Mouse (Mus musculus): ENCODE measurements at regions not wholly inside any gene's neighbourhood (a gene's known extent, or its start where the extent isn't known, plus 50 kb on each side); places are given as distances from the start of the nearest gene placed in this dataset.

GRCm38 (mm10) chr12:25313212-25313611, 216.3 kb upstream of the Id2 start:
- Histone ChIP-seq H3K27ac (replicated peaks; ENCODE audit: low read depth, low read length) (no peak overlapping the region), H3K4me2 (ENCODE audit: low read depth, low read length) (no peak overlapping the region), H3K4me1 (ENCODE audit: control insufficient read depth, insufficient read depth, low read length) (no peaks in the 10 kb centered on the region; the same call in 1 of the 2 replicates), H3K9ac (ENCODE audit: low read depth, low read length) (no peak overlapping the region), H3K9me3 (ENCODE audit: control insufficient read depth, low read length) (no peaks in the 10 kb centered on the region), H3K36me3 (ENCODE audit: control insufficient read depth, insufficient read depth, low read length) (no peaks in the 10 kb centered on the region), H3K27me3 (replicated peaks; ENCODE audit: control insufficient read depth, insufficient read depth, low read length) (no peaks in the 10 kb centered on the region), H3K4me3 (ENCODE audit: low read depth, low read length) (no peak overlapping the region)
- no peak for ATAC-seq (ENCODE audit: low read depth)
- DNase-seq (ENCODE audit: low spot score) = no peak

- Histone ChIP-seq H3K36me3 (ENCODE audit: control insufficient read depth, insufficient read depth, low read length) (no peaks in the 10 kb centered on the region), H3K27ac (replicated peaks; ENCODE audit: low read depth, low read length) (no peak overlapping the region), H3K4me3 (ENCODE audit: low read depth, low read length) (no peak overlapping the region), H3K27me3 (replicated peaks; ENCODE audit: control insufficient read depth, insufficient read depth, low read length) (no peaks in the 10 kb centered on the region), H3K4me2 (ENCODE audit: low read depth, low read length) (no peak overlapping the region), H3K9ac (ENCODE audit: low read depth, low read length) (no peak overlapping the region), H3K4me1 (ENCODE audit: control insufficient read depth, insufficient read depth, low read length) (no peaks in the 10 kb centered on the region; the same call in 1 of the 2 replicates), H3K9me3 (ENCODE audit: control insufficient read depth, low read length) (no peaks in the 10 kb centered on the region)
- peak; percentile 22 for DNase-seq (ENCODE audit: low spot score)
- no peak for ATAC-seq (ENCODE audit: low read depth)
- WGBS = 72% methylated on average over 2 of the region's 2 CpGs
Observed at GRCm38 (mm10) chr12:25312390-25312789, 215.4 kb upstream of the Id2 start.

GRCm38 (mm10) chr12:25311728-25312127, 214.8 kb upstream of the Id2 start:
- ATAC-seq (ENCODE audit: low read depth) (no peak), DNase-seq (ENCODE audit: low spot score) (no peak)
- no peaks in the 10 kb centered on the region for H3K9me3 ChIP-seq (ENCODE audit: control insufficient read depth, low read length)
- no peak overlapping the region for H3K27ac ChIP-seq (replicated peaks; ENCODE audit: low read depth, low read length)
- H3K4me3 ChIP-seq (ENCODE audit: low read depth, low read length) = no peak overlapping the region
- H3K4me1 ChIP-seq (ENCODE audit: control insufficient read depth, insufficient read depth, low read length) = no peaks in the 10 kb centered on the region; the same call in 1 of the 2 replicates
- no peak overlapping the region for H3K9ac ChIP-seq (ENCODE audit: low read depth, low read length)
- H3K36me3 ChIP-seq (ENCODE audit: control insufficient read depth, insufficient read depth, low read length) = no peaks in the 10 kb centered on the region
- H3K4me2 ChIP-seq (ENCODE audit: low read depth, low read length) = no peak overlapping the region
- 91% methylated on average over 7 of the region's 7 CpGs for WGBS
- no peaks in the 10 kb centered on the region for H3K27me3 ChIP-seq (replicated peaks; ENCODE audit: control insufficient read depth, insufficient read depth, low read length)

- H3K4me3 ChIP-seq (ENCODE audit: low read depth, low read length) = no peak overlapping the region
- H3K9me3 ChIP-seq (ENCODE audit: control insufficient read depth, low read length) = no peaks in the 10 kb centered on the region
- WGBS = 47% methylated on average over 6 of the region's 6 CpGs
- DNase-seq (ENCODE audit: low spot score) (peak; percentile 61), ATAC-seq (ENCODE audit: low read depth) (0 out of 2 replicates have a peak, but pooled peaks have one; percentile 26)
- H3K4me1 ChIP-seq (ENCODE audit: control insufficient read depth, insufficient read depth, low read length) = no peaks in the 10 kb centered on the region; the same call in 1 of the 2 replicates
- no peak overlapping the region for H3K9ac ChIP-seq (ENCODE audit: low read depth, low read length)
- H3K4me2 ChIP-seq (ENCODE audit: low read depth, low read length) = no peak overlapping the region
- no peak overlapping the region for H3K27ac ChIP-seq (replicated peaks; ENCODE audit: low read depth, low read length)
- H3K36me3 ChIP-seq (ENCODE audit: control insufficient read depth, insufficient read depth, low read length) = no peaks in the 10 kb centered on the region
- H3K27me3 ChIP-seq (replicated peaks; ENCODE audit: control insufficient read depth, insufficient read depth, low read length) = no peaks in the 10 kb centered on the region
Observed at GRCm38 (mm10) chr12:25310293-25310946, 213.5 kb upstream of the Id2 start.

GRCm38 (mm10) chr12:25309234-25309633, 212.3 kb upstream of the Id2 start:
- no peak overlapping the region for H3K9ac ChIP-seq (ENCODE audit: low read depth, low read length)
- H3K4me1 ChIP-seq (ENCODE audit: control insufficient read depth, insufficient read depth, low read length) = no peaks in the 10 kb centered on the region; the same call in 1 of the 2 replicates
- 96% methylated on average over 6 of the region's 6 CpGs for WGBS
- ATAC-seq (ENCODE audit: low read depth) (no peak), DNase-seq (ENCODE audit: low spot score) (no peak)
- H3K4me2 ChIP-seq (ENCODE audit: low read depth, low read length) = no peak overlapping the region
- H3K27me3 ChIP-seq (replicated peaks; ENCODE audit: control insufficient read depth, insufficient read depth, low read length) = no peaks in the 10 kb centered on the region
- no peak overlapping the region for H3K4me3 ChIP-seq (ENCODE audit: low read depth, low read length)
- no peaks in the 10 kb centered on the region for H3K9me3 ChIP-seq (ENCODE audit: control insufficient read depth, low read length)
- H3K27ac ChIP-seq (replicated peaks; ENCODE audit: low read depth, low read length) = no peak overlapping the region
- H3K36me3 ChIP-seq (ENCODE audit: control insufficient read depth, insufficient read depth, low read length) = no peaks in the 10 kb centered on the region

GRCm38 (mm10) chr12:25305764-25306653, 209.1 kb upstream of the Id2 start:
- H3K4me2 ChIP-seq (ENCODE audit: low read depth, low read length) = no peak overlapping the region
- H3K9me3 ChIP-seq (ENCODE audit: control insufficient read depth, low read length) = no peaks in the 10 kb centered on the region
- H3K27me3 ChIP-seq (replicated peaks; ENCODE audit: control insufficient read depth, insufficient read depth, low read length) = no peaks in the 10 kb centered on the region
- WGBS = 85% methylated on average over 12 of the region's 12 CpGs
- no peak overlapping the region for H3K9ac ChIP-seq (ENCODE audit: low read depth, low read length)
- no peak overlapping the region for H3K4me3 ChIP-seq (ENCODE audit: low read depth, low read length)
- DNase-seq (ENCODE audit: low spot score) (no peak), ATAC-seq (ENCODE audit: low read depth) (no peak)
- H3K36me3 ChIP-seq (ENCODE audit: control insufficient read depth, insufficient read depth, low read length) = no peaks in the 10 kb centered on the region
- H3K4me1 ChIP-seq (ENCODE audit: control insufficient read depth, insufficient read depth, low read length) = no peaks in the 10 kb centered on the region; the same call in 1 of the 2 replicates
- H3K27ac ChIP-seq (replicated peaks; ENCODE audit: low read depth, low read length) = no peak overlapping the region

- WGBS = 57% methylated on average over 6 of the region's 6 CpGs
- no peak overlapping the region for H3K27ac ChIP-seq (replicated peaks; ENCODE audit: low read depth, low read length)
- ATAC-seq (ENCODE audit: low read depth) (peak; percentile 55; the same call in 1 of the 2 replicates), DNase-seq (ENCODE audit: low spot score) (peak; percentile 47)
- H3K4me1 ChIP-seq (ENCODE audit: control insufficient read depth, insufficient read depth, low read length) = no peaks in the 10 kb centered on the region; the same call in 1 of the 2 replicates
- H3K9me3 ChIP-seq (ENCODE audit: control insufficient read depth, low read length) = no peaks in the 10 kb centered on the region
- no peaks in the 10 kb centered on the region for H3K27me3 ChIP-seq (replicated peaks; ENCODE audit: control insufficient read depth, insufficient read depth, low read length)
- no peak overlapping the region for H3K4me2 ChIP-seq (ENCODE audit: low read depth, low read length)
- no peak overlapping the region for H3K9ac ChIP-seq (ENCODE audit: low read depth, low read length)
- no peaks in the 10 kb centered on the region for H3K36me3 ChIP-seq (ENCODE audit: control insufficient read depth, insufficient read depth, low read length)
- no peak overlapping the region for H3K4me3 ChIP-seq (ENCODE audit: low read depth, low read length)
Observed at GRCm38 (mm10) chr12:25304820-25305511, 208.0 kb upstream of the Id2 start.

- Histone ChIP-seq H3K9ac (ENCODE audit: low read depth, low read length) (no peak overlapping the region), H3K4me3 (ENCODE audit: low read depth, low read length) (no peak overlapping the region), H3K4me1 (ENCODE audit: control insufficient read depth, insufficient read depth, low read length) (no peaks in the 10 kb centered on the region; the same call in 1 of the 2 replicates), H3K9me3 (ENCODE audit: control insufficient read depth, low read length) (no peaks in the 10 kb centered on the region), H3K4me2 (ENCODE audit: low read depth, low read length) (no peak overlapping the region), H3K36me3 (ENCODE audit: control insufficient read depth, insufficient read depth, low read length) (no peaks in the 10 kb centered on the region), H3K27me3 (replicated peaks; ENCODE audit: control insufficient read depth, insufficient read depth, low read length) (no peaks in the 10 kb centered on the region), H3K27ac (replicated peaks; ENCODE audit: low read depth, low read length) (no peak overlapping the region)
- no peak for ATAC-seq (ENCODE audit: low read depth)
- DNase-seq (ENCODE audit: low spot score) = no peak
- WGBS = 46% methylated on average over 7 of the region's 7 CpGs
Observed at GRCm38 (mm10) chr12:25303500-25304050, 206.6 kb upstream of the Id2 start.

All from embryonic facial prominence, embryonic 14.5 days (tissue).